ENCODE assay signal across 10 mouse cellular contexts in genomic region chr9:71126205-71126604, GRCm38 (mm10). TPM values are rescaled to one million over a fixed set of nuclear protein-coding genes. Genes with fewer than 3 reads are reported as not detected.
A peak's percentile ranks its signal among the peaks of the same experiment; 100 is the strongest.
DNase-seq lines count a peak whose midpoint lies in the region; ATAC-seq and TF ChIP-seq lines count a peak whose summit lies in the region.
"Had no signal": no experiment of that assay in that cellular context is flagged by ENCODE, and none has a peak within 500 bp of the region (broad histone marks: within the 10 kb centered on the region; RNA-seq: fewer than 3 reads in every experiment).

No protein-coding gene starts in this region.

- peak; percentile 27 for DNase-seq in hindbrain, embryonic 14.5 days (ENCODE audit: low spot score)
- peak; percentile 67 for DNase-seq in CH12.LX (ENCODE audit: extremely low read depth)
- DNase-seq in adrenal gland, postnatal 14 days = peak; percentile 31
- DNase-seq in heart, postnatal 14 days = peak; percentile 11 to 50
- peak; percentile 23 for DNase-seq in lung, postnatal 25 days (ENCODE audit: low spot score)
- no peak for DNase-seq in Muller cell, postnatal 12 days (ENCODE audit: inconsistent ontology term)

- no peak for TF ChIP-seq EP300 in CH12.LX (IDR thresholded peaks at IDR 0.05; ENCODE audit: low read length)

- H3K4me2 ChIP-seq in hindbrain, embryonic 14.5 days (replicated peaks) = no peak overlapping the region
- no peak overlapping the region for H3K4me2 ChIP-seq in hindbrain, embryonic 12.5 days (replicated peaks)
- peak overlapping the region; percentile 53; the same call in 1 of the 2 replicates for H3K4me2 ChIP-seq in CH12.LX (ENCODE audit: insufficient read depth, low read depth, poor library complexity, severe bottlenecking)
- no peak overlapping the region for H3K4me2 ChIP-seq in hindbrain, embryonic 16.5 days (ENCODE audit: low read length)
- H3K4me2 ChIP-seq: embryonic facial prominence, embryonic 12.5 days; limb, embryonic 12.5 days had no signal

- H3K36me3 ChIP-seq in hindbrain, embryonic 14.5 days (replicated peaks; ENCODE audit: control insufficient read depth, insufficient read depth) = no peaks in the 10 kb centered on the region
- H3K36me3 ChIP-seq in hindbrain, embryonic 12.5 days = no peaks in the 10 kb centered on the region
- no peaks in the 10 kb centered on the region for H3K36me3 ChIP-seq in CH12.LX (replicated peaks in 1 of 2; ENCODE audit: control insufficient read depth in 1 of 2, insufficient read depth in 1 of 2, low read length in 1 of 2)
- H3K36me3 ChIP-seq in hindbrain, embryonic 16.5 days (ENCODE audit: control insufficient read depth, insufficient read depth, low read length) = no peaks in the 10 kb centered on the region
- H3K36me3 ChIP-seq: embryonic facial prominence, embryonic 12.5 days; limb, embryonic 12.5 days had no signal

- TF ChIP-seq CTCF in CH12.LX (conservative IDR thresholded peaks at IDR 0.05 in 1 of 2, IDR thresholded peaks at IDR 0.05 in 1 of 2; ENCODE audit: low read depth in 2 of 2, low read length in 2 of 2) = peak; percentile 24 to 84; a peak in 3 of 4 replicates

- dilution Hi-C loops in CH12.LX (cut with MboI; ENCODE audit: extremely low pct_ligation_motif_present, extremely low pct_unique_long_range_greater_than_20kb, low sequenced_read_pairs) = no loop called here

- intact Hi-C loops in heart, postnatal 14 days (cut with DNase I) = loop anchor here (10.0 kb wide), 1 partner anchor 59 kb away; no protein-coding TSS in a partner anchor

- no peak overlapping the region for H3K4me3 ChIP-seq in hindbrain, embryonic 14.5 days (replicated peaks; ENCODE audit: low read length)
- no peak overlapping the region for H3K4me3 ChIP-seq in hindbrain, embryonic 12.5 days
- H3K4me3 ChIP-seq in CH12.LX (replicated peaks in 1 of 3; ENCODE audit: low read depth in 2 of 3, low read length in 2 of 3, poor library complexity in 1 of 3) = no peak overlapping the region
- H3K4me3 ChIP-seq in hindbrain, embryonic 16.5 days (ENCODE audit: low read length) = no peak overlapping the region
- H3K4me3 ChIP-seq: embryonic facial prominence, embryonic 12.5 days; limb, embryonic 12.5 days had no signal

- 32% methylated on average over 2 of the region's 2 CpGs for WGBS in hindbrain, embryonic 14.5 days
- 44% methylated on average over 2 of the region's 2 CpGs for WGBS in hindbrain, embryonic 12.5 days
- 32% methylated on average over 2 of the region's 2 CpGs for WGBS in hindbrain, embryonic 16.5 days

- no peak for TF ChIP-seq POLR2A in CH12.LX (IDR thresholded peaks at IDR 0.05; ENCODE audit: low read depth, low read length)

- no peaks in the 10 kb centered on the region for H3K79me2 ChIP-seq in CH12.LX (replicated peaks; ENCODE audit: control insufficient read depth, extremely low read depth, insufficient read depth, poor library complexity, severe bottlenecking)

- H3K9me3 ChIP-seq in hindbrain, embryonic 14.5 days (ENCODE audit: control insufficient read depth, low read length) = no peaks in the 10 kb centered on the region
- no peaks in the 10 kb centered on the region for H3K9me3 ChIP-seq in hindbrain, embryonic 12.5 days (replicated peaks)
- no peaks in the 10 kb centered on the region for H3K9me3 ChIP-seq in CH12.LX (replicated peaks; ENCODE audit: low read length)
- H3K9me3 ChIP-seq in hindbrain, embryonic 16.5 days (ENCODE audit: control insufficient read depth, low read length) = no peaks in the 10 kb centered on the region
- H3K9me3 ChIP-seq: embryonic facial prominence, embryonic 12.5 days; limb, embryonic 12.5 days had no signal

- no peaks in the 10 kb centered on the region for H3K4me1 ChIP-seq in hindbrain, embryonic 14.5 days (replicated peaks; ENCODE audit: control insufficient read depth, insufficient read depth, low read length)
- no peaks in the 10 kb centered on the region for H3K4me1 ChIP-seq in hindbrain, embryonic 12.5 days
- H3K4me1 ChIP-seq in CH12.LX (ENCODE audit: control insufficient read depth in 1 of 2, insufficient read depth in 2 of 2) = 0 out of 4 replicates have a peak, but pooled peaks cover 0 to 4% of the 10 kb centered on the region in 2 experiments
- no peaks in the 10 kb centered on the region for H3K4me1 ChIP-seq in hindbrain, embryonic 16.5 days (ENCODE audit: control insufficient read depth, insufficient read depth, low read depth, low read length)
- H3K4me1 ChIP-seq: embryonic facial prominence, embryonic 12.5 days; limb, embryonic 12.5 days had no signal

- no peak overlapping the region for H3K9ac ChIP-seq in hindbrain, embryonic 14.5 days
- H3K9ac ChIP-seq in hindbrain, embryonic 12.5 days = no peak overlapping the region
- H3K9ac ChIP-seq in CH12.LX (ENCODE audit: insufficient read depth, low read depth) = no peak overlapping the region
- H3K9ac ChIP-seq in hindbrain, embryonic 16.5 days (ENCODE audit: low read depth, low read length) = no peak overlapping the region
- H3K9ac ChIP-seq: embryonic facial prominence, embryonic 12.5 days; limb, embryonic 12.5 days had no signal

- no peaks in the 10 kb centered on the region for H3K27me3 ChIP-seq in hindbrain, embryonic 14.5 days (ENCODE audit: control insufficient read depth, insufficient read depth, low read length)
- H3K27me3 ChIP-seq in hindbrain, embryonic 12.5 days = peaks cover 4% of the 10 kb centered on the region; the same call in 1 of the 2 replicates
- H3K27me3 ChIP-seq in CH12.LX (replicated peaks) = peaks cover 4% of the 10 kb centered on the region
- no peaks in the 10 kb centered on the region for H3K27me3 ChIP-seq in hindbrain, embryonic 16.5 days (replicated peaks; ENCODE audit: control insufficient read depth, insufficient read depth, low read length)
- H3K27me3 ChIP-seq: embryonic facial prominence, embryonic 12.5 days had no signal

- TF ChIP-seq RAD21 in CH12.LX (IDR thresholded peaks at IDR 0.05; ENCODE audit: low read depth, low read length) = peak; percentile 84

- H3K27ac ChIP-seq in hindbrain, embryonic 14.5 days = no peak overlapping the region
- no peak overlapping the region for H3K27ac ChIP-seq in hindbrain, embryonic 12.5 days
- H3K27ac ChIP-seq in CH12.LX (ENCODE audit: insufficient read depth, low read depth) = no peak overlapping the region
- no peak overlapping the region for H3K27ac ChIP-seq in hindbrain, embryonic 16.5 days (ENCODE audit: low read depth, low read length)
- H3K27ac ChIP-seq: embryonic facial prominence, embryonic 12.5 days; limb, embryonic 12.5 days had no signal

- ATAC-seq in hindbrain, embryonic 14.5 days (ENCODE audit: low FRiP score) = no peak
- ATAC-seq in hindbrain, embryonic 12.5 days (ENCODE audit: low FRiP score) = no peak
- ATAC-seq in hindbrain, embryonic 16.5 days = no peak

- in situ Hi-C loops in CH12.LX (cut with MboI; ENCODE audit: low pct_ligation_motif_present, low pct_unique_long_range_greater_than_20kb, low sequenced_read_pairs) = no loop called here

TF ChIP-seq in CH12.LX, 34 proteins besides CTCF, POLR2A, EP300 and RAD21:
- TF ChIP-seq CHD2 (IDR thresholded peaks at IDR 0.05; ENCODE audit: low read length) (no peak), NRF1 (IDR thresholded peaks at IDR 0.05; ENCODE audit: low read depth, low read length) (no peak), E2F4 (IDR thresholded peaks at IDR 0.05; ENCODE audit: insufficient replicate concordance, low read depth, low read length) (no peak), USF1 (IDR thresholded peaks at IDR 0.05; ENCODE audit: low read depth, low read length) (no peak), BHLHE40 (IDR thresholded peaks at IDR 0.05; ENCODE audit: low read depth, low read length) (no peak), ZNF384 (IDR thresholded peaks at IDR 0.05; ENCODE audit: low read depth, low read length) (no peak), MAFK (IDR thresholded peaks at IDR 0.05; ENCODE audit: insufficient replicate concordance, low read length) (no peak), HCFC1 (IDR thresholded peaks at IDR 0.05; ENCODE audit: low read depth, low read length) (no peak), RCOR1 (conservative IDR thresholded peaks at IDR 0.05; ENCODE audit: low read depth, low read length) (no peak), MAZ (IDR thresholded peaks at IDR 0.05; ENCODE audit: low read depth, low read length) (peak; percentile 98), PAX5 (IDR thresholded peaks at IDR 0.05; ENCODE audit: low read length) (no peak), MXI1 (IDR thresholded peaks at IDR 0.05; ENCODE audit: low read depth, low read length) (no peak), JUND (conservative IDR thresholded peaks at IDR 0.05; ENCODE audit: low read depth, low read length) (0 out of 2 replicates have a peak, but pooled peaks have one; percentile 33), ZKSCAN1 (IDR thresholded peaks at IDR 0.05; ENCODE audit: borderline replicate concordance, low read depth, low read length) (no peak), KAT2A (IDR thresholded peaks at IDR 0.05; ENCODE audit: insufficient replicate concordance, low read length) (no peak), JUN (IDR thresholded peaks at IDR 0.05; ENCODE audit: insufficient read depth, low read depth, low read length) (no peak), SMC3 (IDR thresholded peaks at IDR 0.05; ENCODE audit: low read depth, low read length) (peak; percentile 59), ETS1 (conservative IDR thresholded peaks at IDR 0.05; ENCODE audit: low read depth, low read length) (no peak), CHD1 (IDR thresholded peaks at IDR 0.05; ENCODE audit: low read depth, low read length) (no peak), GABPA (IDR thresholded peaks at IDR 0.05; ENCODE audit: insufficient replicate concordance, low read depth, low read length) (no peak), SIN3A (IDR thresholded peaks at IDR 0.05; ENCODE audit: low read length) (no peak), TCF12 (IDR thresholded peaks at IDR 0.05; ENCODE audit: low read depth, low read length) (no peak), POLR2AphosphoS2 (IDR thresholded peaks at IDR 0.05; ENCODE audit: low read depth, low read length) (no peak), MAX (IDR thresholded peaks at IDR 0.05; ENCODE audit: low read length) (0 out of 2 replicates have a peak, but pooled peaks have one; percentile 22), ZMIZ1 (IDR thresholded peaks at IDR 0.05; ENCODE audit: low read depth, low read length) (no peak), UBTF (IDR thresholded peaks at IDR 0.05; ENCODE audit: low read depth, low read length) (no peak)

RNA-seq across cellular contexts. Expression of gene Aqp9, which starts 42.3 kb away (rescaled TPM):
- 0.31 and 0.34 TPM in 2 replicates for polyA plus RNA-seq in hindbrain, embryonic 14.5 days (2014; fragmentation: Nextera tagmentation; extraction: Ambion mirVana)
- not detected in 2 replicates for polyA plus RNA-seq in hindbrain, embryonic 12.5 days (2016; fragmentation: Nextera tagmentation; extraction: Ambion mirVana)
- total RNA-seq in CH12.LX (2012; rRNA removed) (0.08 TPM in 1 of 2 replicates, not detected in the other), CH12.LX (2014; rRNA removed) (not detected in 2 replicates)
- polyA plus RNA-seq in CH12.LX (2012; ENCODE audit: insufficient read length, low read depth) = not detected in 2 replicates
- total RNA-seq in adrenal gland, postnatal 14 days (2021) = 1.6 and 20.3 TPM in 2 replicates
- under 1 TPM; 0.73 to 0.84 TPM for total RNA-seq in heart, postnatal 14 days (2021)
- 1.3 and 1.9 TPM in 2 replicates for polyA plus RNA-seq in hindbrain, embryonic 16.5 days (2015; fragmentation: Nextera tagmentation; extraction: Ambion mirVana)
- polyA plus RNA-seq: embryonic facial prominence, embryonic 12.5 days had no signal
